Mouse (Mus musculus): ENCODE measurements around the gene Crygb. TPM values are rescaled to one million over a fixed set of nuclear protein-coding genes. Genes with fewer than 3 reads are reported as not detected.

Crygb gene
- total and polyA plus RNA-seq, 3 experiments: not detected

- Histone ChIP-seq H3K9me3 (replicated peaks; ENCODE audit: insufficient read depth, low read length) (no peaks in the 10 kb centered on the region), H3K4me1 (ENCODE audit: control insufficient read depth in 1 of 2, insufficient read depth in 2 of 2, low read length in 2 of 2) (peaks cover 0 to 5% of the 10 kb centered on the region in 2 experiments; a peak in 2 of 4 replicates), H3K4me3 (ENCODE audit: control insufficient read depth in 1 of 2, insufficient read depth in 1 of 2, low read depth in 2 of 2, low read length in 2 of 2) (no peak overlapping the region), H3K27ac (ENCODE audit: control insufficient read depth, low read depth, low read length) (no peak overlapping the region), H3K36me3 (ENCODE audit: control insufficient read depth in 1 of 2, insufficient read depth in 2 of 2, low read length in 2 of 2) (peaks cover 0 to 4% of the 10 kb centered on the region in 2 experiments; a peak in 2 of 4 replicates), H3K27me3 (ENCODE audit: control insufficient read depth in 1 of 2, insufficient read depth in 2 of 2, low read length in 2 of 2) (no peaks in the 10 kb centered on the region; a peak in 1 of 4 replicates), H3K9ac (ENCODE audit: control insufficient read depth, low read depth, low read length, poor library complexity, severe bottlenecking) (no peak overlapping the region), H3K79me2 (ENCODE audit: control insufficient read depth, insufficient read depth, low read length, poor library complexity) (no peaks in the 10 kb centered on the region)
- TF ChIP-seq CHD1 (IDR thresholded peaks at IDR 0.05; ENCODE audit: low read depth, low read length) (no peak), RAD21 (IDR thresholded peaks at IDR 0.05; ENCODE audit: low read depth, low read length) (peak; percentile 60), KAT2A (conservative IDR thresholded peaks at IDR 0.05; ENCODE audit: low read depth, low read length) (no peak), POLR2AphosphoS2 (IDR thresholded peaks at IDR 0.05; ENCODE audit: low read length) (no peak), NRF1 (IDR thresholded peaks at IDR 0.05; ENCODE audit: insufficient read depth, low read depth, low read length, poor library complexity, severe bottlenecking) (no peak), TCF12 (IDR thresholded peaks at IDR 0.05; ENCODE audit: low read depth, low read length) (no peak), POLR2AphosphoS5 (IDR thresholded peaks at IDR 0.05; ENCODE audit: borderline replicate concordance, low read depth, low read length) (no peak), ZMIZ1 (IDR thresholded peaks at IDR 0.05; ENCODE audit: low read depth, low read length) (no peak), SIN3A (IDR thresholded peaks at IDR 0.05; ENCODE audit: low read length) (no peak), ZC3H11A (IDR thresholded peaks at IDR 0.05; ENCODE audit: low read depth, low read length) (peak; percentile 47; the same call in 1 of the 2 replicates), BHLHE40 (IDR thresholded peaks at IDR 0.05; ENCODE audit: borderline replicate concordance, low read depth, low read length) (no peak), CTCF (IDR thresholded peaks at IDR 0.05 in 2 of 3, conservative IDR thresholded peaks at IDR 0.05 in 1 of 3; ENCODE audit: control insufficient read depth in 1 of 3, insufficient read depth in 1 of 3, low read depth in 2 of 3, low read length in 3 of 3, poor library complexity in 1 of 3, severe bottlenecking in 1 of 3) (peak; percentile 79 to 82 (median 81)), SMC3 (IDR thresholded peaks at IDR 0.05; ENCODE audit: low read depth, low read length) (peak; percentile 83), ZNF384 (IDR thresholded peaks at IDR 0.05; ENCODE audit: low read depth, low read length) (peak; percentile 58)
- DNase-seq (ENCODE audit: low read depth, low spot score): peak; percentile 83
Observed at GRCm38 (mm10) chr1:65112031-65112806, 30.1 kb upstream of the Crygb start.

- no peak for TF ChIP-seq KAT2A (conservative IDR thresholded peaks at IDR 0.05; ENCODE audit: low read depth, low read length)
- TF ChIP-seq E2F4 (IDR thresholded peaks at IDR 0.05; ENCODE audit: borderline replicate concordance, low read depth, low read length): no peak
- TF ChIP-seq ZKSCAN1 (IDR thresholded peaks at IDR 0.05; ENCODE audit: low read depth, low read length): no peak
- no peak for TF ChIP-seq MAX (IDR thresholded peaks at IDR 0.05; ENCODE audit: low read length)
- TF ChIP-seq ZMIZ1 (IDR thresholded peaks at IDR 0.05; ENCODE audit: low read depth, low read length): no peak
- no peak for TF ChIP-seq MXI1 (IDR thresholded peaks at IDR 0.05; ENCODE audit: low read depth, low read length)
- TF ChIP-seq RCOR1 (IDR thresholded peaks at IDR 0.05; ENCODE audit: low read depth, low read length): no peak
- Histone ChIP-seq H3K9ac (ENCODE audit: control insufficient read depth, low read depth, low read length, poor library complexity, severe bottlenecking) (no peak overlapping the region), H3K79me2 (ENCODE audit: control insufficient read depth, insufficient read depth, low read length, poor library complexity) (no peaks in the 10 kb centered on the region), H3K4me3 (ENCODE audit: control insufficient read depth in 1 of 2, insufficient read depth in 1 of 2, low read depth in 2 of 2, low read length in 2 of 2) (no peak overlapping the region), H3K4me1 (ENCODE audit: control insufficient read depth in 1 of 2, insufficient read depth in 2 of 2, low read length in 2 of 2) (peaks cover 0 to 5% of the 10 kb centered on the region in 2 experiments; a peak in 2 of 4 replicates), H3K27ac (ENCODE audit: control insufficient read depth, low read depth, low read length) (no peak overlapping the region), H3K36me3 (ENCODE audit: control insufficient read depth in 1 of 2, insufficient read depth in 2 of 2, low read length in 2 of 2) (peaks cover 0 to 4% of the 10 kb centered on the region in 2 experiments; a peak in 2 of 4 replicates), H3K9me3 (replicated peaks; ENCODE audit: insufficient read depth, low read length) (no peaks in the 10 kb centered on the region), H3K27me3 (ENCODE audit: control insufficient read depth in 1 of 2, insufficient read depth in 2 of 2, low read length in 2 of 2) (no peaks in the 10 kb centered on the region; a peak in 1 of 4 replicates)
- DNase-seq (ENCODE audit: low read depth, low spot score): no peak
Observed at GRCm38 (mm10) chr1:65109756-65110435, 27.8 kb upstream of the Crygb start.
